Mouse (Mus musculus) hindbrain, postnatal 0 days (tissue): ENCODE measurements at regions not wholly inside any gene's neighbourhood (a gene's known extent, or its start where the extent isn't known, plus 50 kb on each side); places are given as distances from the start of the nearest gene placed in this dataset.

Experiments used
- ATAC-seq: fragments of 200-750 bp; cut with Nextera tagmentation; 2 replicates; pipeline ENCODE4 v1.8.0; 2017; ENCODE audit warnings: mild to moderate bottlenecking, moderate TSS enrichment, moderate library complexity
- DNase-seq: peaks from one replicate; pipeline ENCODE4 v3.0.0-alpha.2; 2015; ENCODE audit warnings: low spot score
- H3K27ac ChIP-seq: fragments of 300-500 bp; sonication (generic); 2 replicates; pipeline ENCODE4 v1.5.1; 2014; ENCODE audit warnings: mild to moderate bottlenecking
- H3K27me3 ChIP-seq: fragments of 300-500 bp; sonication (generic); 2 replicates; pipeline ENCODE4 v1.6.1; 2014; ENCODE audit warnings: low read length, mixed read lengths; ENCODE audit not compliant: insufficient read depth
- H3K36me3 ChIP-seq: fragments of 300-500 bp; sonication (generic); 2 replicates; pipeline ENCODE4 v1.6.1; 2014; ENCODE audit warnings: low read length, mixed read lengths; ENCODE audit not compliant: insufficient read depth
- H3K4me1 ChIP-seq: fragments of 300-500 bp; sonication (generic); 2 replicates; pipeline ENCODE4 v1.6.1; 2014; ENCODE audit warnings: antibody characterized with exemption, low read length, mixed read lengths; ENCODE audit not compliant: insufficient read depth
- H3K4me2 ChIP-seq: fragments of 300-500 bp; sonication (generic); 2 replicates; pipeline ENCODE4 v1.6.1; 2014; ENCODE audit warnings: low read depth, mild to moderate bottlenecking, low read length, moderate library complexity, mixed read lengths
- H3K4me3 ChIP-seq: fragments of 300-500 bp; sonication (generic); 2 replicates; pipeline ENCODE4 v1.5.1; 2014; ENCODE audit warnings: low read length
- H3K9ac ChIP-seq: fragments of 300-500 bp; sonication (generic); replicated peaks from 2 replicates; pipeline ENCODE4 v1.6.1; 2014; ENCODE audit warnings: mild to moderate bottlenecking, low read length, moderate library complexity, mixed read lengths
- H3K9me3 ChIP-seq: fragments of 300-500 bp; sonication (generic); 2 replicates; pipeline ENCODE4 v1.6.1; 2016; ENCODE audit warnings: low read length, mixed read lengths
- CTCF ChIP-seq: IDR thresholded peaks from 2 replicates; pipeline ENCODE4 v1.5.1; 2016; ENCODE audit warnings: antibody characterized with exemption, control low read depth, low read depth
- WGBS: fragments of 180-500 bp; shearing (Covaris S2); extraction: QIAGEN DNeasy Blood & Tissue Kit; methylation state at CpG from one replicate; pipeline ENCODE4 v1.1.7; 2014; 5-methylcytosine and 5-hydroxymethylcytosine counted together

GRCm38 (mm10) chr4:140325677-140326052, 79.1 kb upstream of the Igsf21 start:
- no peak overlapping the region for H3K9ac ChIP-seq
- WGBS: 72% methylated on average over 7 of the region's 7 CpGs
- no peaks in the 10 kb centered on the region for H3K27me3 ChIP-seq
- H3K27ac ChIP-seq: no peak overlapping the region
- no peaks in the 10 kb centered on the region for H3K9me3 ChIP-seq
- no peak for TF ChIP-seq CTCF
- H3K4me1 ChIP-seq: no peaks in the 10 kb centered on the region
- no peak overlapping the region for H3K4me3 ChIP-seq
- no peak overlapping the region for H3K4me2 ChIP-seq
- no peaks in the 10 kb centered on the region for H3K36me3 ChIP-seq
- DNase-seq (no peak), ATAC-seq (no peak)

GRCm38 (mm10) chr4:140324971-140325676, 78.5 kb upstream of the Igsf21 start:
- Histone ChIP-seq H3K4me3 (no peak overlapping the region), H3K4me2 (no peak overlapping the region), H3K27ac (no peak overlapping the region), H3K27me3 (no peaks in the 10 kb centered on the region), H3K36me3 (no peaks in the 10 kb centered on the region), H3K9me3 (no peaks in the 10 kb centered on the region), H3K9ac (no peak overlapping the region), H3K4me1 (0 out of 2 replicates have a peak, but pooled peaks cover 1% of the 10 kb centered on the region)
- no peak for TF ChIP-seq CTCF
- DNase-seq: no peak
- no peak; the same call in 1 of the 2 replicates for ATAC-seq
- 68% methylated on average over 8 of the region's 8 CpGs for WGBS

- DNase-seq: no peak
- Histone ChIP-seq H3K4me2 (no peak overlapping the region), H3K9me3 (no peaks in the 10 kb centered on the region), H3K36me3 (no peaks in the 10 kb centered on the region), H3K4me1 (0 out of 2 replicates have a peak, but pooled peaks cover 2% of the 10 kb centered on the region), H3K9ac (no peak overlapping the region), H3K4me3 (no peak overlapping the region), H3K27ac (no peak overlapping the region), H3K27me3 (no peaks in the 10 kb centered on the region)
- no peak for TF ChIP-seq CTCF
- whole genome bisulfite sequencing: 67% methylated on average over 15 of the region's 15 CpGs
- ATAC-seq: 0 out of 2 replicates have a peak, but pooled peaks have one; percentile 25
Measured at GRCm38 (mm10) chr4:140320120-140320921, 73.7 kb upstream of the Igsf21 start.

GRCm38 (mm10) chr4:140312635-140313034, 66.1 kb upstream of the Igsf21 start:
- no peak for ATAC-seq
- no peak overlapping the region for H3K4me2 ChIP-seq
- DNase-seq: no peak

GRCm38 (mm10) chr4:140307481-140307880, 60.9 kb upstream of the Igsf21 start:
- WGBS: 84% methylated on average over 8 of the region's 8 CpGs
- H3K4me2 ChIP-seq: no peak overlapping the region
- no peaks in the 10 kb centered on the region for H3K36me3 ChIP-seq
- no peaks in the 10 kb centered on the region for H3K9me3 ChIP-seq
- no peak overlapping the region for H3K27ac ChIP-seq
- H3K4me3 ChIP-seq: no peak overlapping the region
- no peak for TF ChIP-seq CTCF
- H3K4me1 ChIP-seq: 0 out of 2 replicates have a peak, but pooled peaks cover 4% of the 10 kb centered on the region
- no peaks in the 10 kb centered on the region for H3K27me3 ChIP-seq
- ATAC-seq: no peak
- no peak for DNase-seq
- H3K9ac ChIP-seq: no peak overlapping the region

More at GRCm38 (mm10) chr4:140312635-140313034, 66.1 kb upstream of the Igsf21 start:
- Histone ChIP-seq H3K4me1 (0 out of 2 replicates have a peak, but pooled peaks cover 4% of the 10 kb centered on the region), H3K4me3 (no peak overlapping the region), H3K36me3 (no peaks in the 10 kb centered on the region), H3K9ac (no peak overlapping the region), H3K27me3 (no peaks in the 10 kb centered on the region), H3K9me3 (no peaks in the 10 kb centered on the region), H3K27ac (no peak overlapping the region)
- 34% methylated on average over 16 of the region's 16 CpGs for WGBS
- TF ChIP-seq CTCF: no peak

GRCm38 (mm10) chr4:140304960-140305359, 58.4 kb upstream of the Igsf21 start:
- H3K4me3 ChIP-seq: no peak overlapping the region
- no peak overlapping the region for H3K9ac ChIP-seq
- H3K4me1 ChIP-seq: 0 out of 2 replicates have a peak, but pooled peaks cover 4% of the 10 kb centered on the region
- no peaks in the 10 kb centered on the region for H3K27me3 ChIP-seq
- WGBS: 85% methylated on average over 5 of the region's 5 CpGs
- ATAC-seq: no peak
- H3K9me3 ChIP-seq: no peaks in the 10 kb centered on the region
- H3K27ac ChIP-seq: no peak overlapping the region
- no peaks in the 10 kb centered on the region for H3K36me3 ChIP-seq
- TF ChIP-seq CTCF: peak; percentile 28
- DNase-seq: no peak
- H3K4me2 ChIP-seq: no peak overlapping the region
